Mouse (Mus musculus) adipocyte (in vitro differentiated cells): ENCODE results near the gene Rabac1.

Experiments
- DNase-seq: peaks from one replicate; pipeline ENCODE4 v3.0.0-alpha.2; 2016; ENCODE audit warnings: low spot score

The Rabac1 gene

DNA sequence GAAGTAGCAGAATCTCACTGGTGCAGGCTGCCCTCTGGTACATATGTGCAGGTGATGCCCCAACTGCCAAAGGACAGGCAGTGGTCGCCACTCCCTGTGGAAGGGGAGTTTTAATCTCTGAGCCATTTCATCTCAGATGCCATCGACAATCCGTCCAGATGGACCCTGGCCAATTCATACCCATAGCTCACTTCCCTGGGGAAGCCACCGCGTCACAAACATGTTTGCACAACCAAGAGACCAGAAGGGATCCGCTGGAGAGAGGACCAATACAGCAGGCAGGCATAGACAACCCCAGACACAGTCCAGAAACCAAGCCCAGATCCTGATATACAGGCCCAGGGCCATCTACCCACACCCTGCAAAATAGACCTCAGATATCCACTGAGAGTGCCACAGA lies 42.1 kb downstream of the Rabac1 start:
- no peak for DNase-seq
